Mouse (Mus musculus) MEL (cell line): ENCODE results near the gene Mapk10.

ENCODE experiments used
- CTCF ChIP-seq, 3 experiments: IDR thresholded peaks in 2 of 3; conservative IDR thresholded peaks in 1 of 3; 2 replicates each; pipeline ENCODE4 v1.5.1; 2011 to 2012; ENCODE audit warnings: low read length in 3 of 3, low read depth in 2 of 3, mild to moderate bottlenecking in 2 of 3, improper control_type of control experiment in 1 of 3, inconsistent platforms in 1 of 3, mixed read lengths in 1 of 3, moderate library complexity in 1 of 3; ENCODE audit not compliant: control insufficient read depth in 1 of 3, insufficient read depth in 1 of 3, poor library complexity in 1 of 3, severe bottlenecking in 1 of 3
- EP300 ChIP-seq, 2 experiments: IDR thresholded peaks; 2 replicates each; pipeline ENCODE4 v1.6.1; 2011; ENCODE audit warnings: improper control_type of control experiment in 2 of 2, low read length in 2 of 2, low read depth in 1 of 2, mild to moderate bottlenecking in 1 of 2
- GABPA ChIP-seq: IDR thresholded peaks from 2 replicates; pipeline ENCODE4 v1.6.1; 2012; ENCODE audit warnings: low read depth, mild to moderate bottlenecking, inconsistent platforms, low read length, improper control_type of control experiment, moderate library complexity
- GATA1 ChIP-seq: IDR thresholded peaks from 2 replicates; pipeline ENCODE4 v1.6.1; 2011; ENCODE audit warnings: low read depth, low read length, improper control_type of control experiment
- JUND ChIP-seq: IDR thresholded peaks from 2 replicates; pipeline ENCODE4 v1.6.1; 2011; ENCODE audit warnings: low read depth, mild to moderate bottlenecking, improper control_type of control experiment, low read length
- MAX ChIP-seq: IDR thresholded peaks from 2 replicates; pipeline ENCODE4 v1.6.1; 2011; ENCODE audit warnings: low read length, improper control_type of control experiment
- POLR2A ChIP-seq, 2 experiments: IDR thresholded peaks; 2 replicates each; pipeline ENCODE4 v1.6.1; 2011 to 2012; ENCODE audit warnings: low read length in 2 of 2, mild to moderate bottlenecking in 2 of 2, control low read depth in 1 of 2, improper control_type of control experiment in 1 of 2, low read depth in 1 of 2, moderate library complexity in 1 of 2; ENCODE audit not compliant: control insufficient read depth in 1 of 2, insufficient read depth in 1 of 2, poor library complexity in 1 of 2
- TAL1 ChIP-seq: IDR thresholded peaks from 2 replicates; pipeline ENCODE4 v1.6.1; 2012; ENCODE audit warnings: mild to moderate bottlenecking, inconsistent platforms, low read length, moderate library complexity, mixed read lengths
- USF1 ChIP-seq: IDR thresholded peaks from 2 replicates; pipeline ENCODE4 v1.6.1; 2014; ENCODE audit warnings: low read depth, mild to moderate bottlenecking, inconsistent platforms, low read length, improper control_type of control experiment, moderate library complexity
- ZKSCAN1 ChIP-seq: IDR thresholded peaks from 2 replicates; pipeline ENCODE4 v1.6.1; 2012; ENCODE audit warnings: low read depth, mild to moderate bottlenecking, inconsistent platforms, low read length, improper control_type of control experiment, moderate library complexity
- ZMIZ1 ChIP-seq: IDR thresholded peaks from 2 replicates; pipeline ENCODE4 v1.6.1; 2012; ENCODE audit warnings: low read depth, mild to moderate bottlenecking, inconsistent platforms, low read length, improper control_type of control experiment, moderate library complexity
- ZNF384 ChIP-seq: IDR thresholded peaks from 2 replicates; pipeline ENCODE4 v1.6.1; 2012; ENCODE audit warnings: low read depth, mild to moderate bottlenecking, inconsistent platforms, low read length, improper control_type of control experiment

- TF ChIP-seq CTCF (IDR thresholded peaks at IDR 0.05 in 2 of 3, conservative IDR thresholded peaks at IDR 0.05 in 1 of 3; ENCODE audit: control insufficient read depth in 1 of 3, insufficient read depth in 1 of 3, low read depth in 2 of 3, low read length in 3 of 3, poor library complexity in 1 of 3, severe bottlenecking in 1 of 3) (no peak), ZKSCAN1 (no peak), GATA1 (no peak), MAX (no peak), ZMIZ1 (no peak), TAL1 (no peak), ZNF384 (no peak), POLR2A (IDR thresholded peaks at IDR 0.05; ENCODE audit: control insufficient read depth in 1 of 2, insufficient read depth in 1 of 2, low read depth in 1 of 2, low read length in 2 of 2, poor library complexity in 1 of 2) (no peak), EP300 (IDR thresholded peaks at IDR 0.05; ENCODE audit: low read depth in 1 of 2, low read length in 2 of 2) (no peak), JUND (no peak), USF1 (no peak), GABPA (no peak)
These were observed 189.7 kb downstream of the Mapk10 start for GRCm38 (mm10) chr5:103021479-103021878.
